Mouse (Mus musculus) left cerebral cortex, postnatal 14 days (tissue): ENCODE measurements around the gene Ctu2. TPM values are rescaled to one million over a fixed set of nuclear protein-coding genes. Genes with fewer than 3 reads are reported as not detected.

Experiments
- DNase-seq, 2 experiments: peaks; one replicate each; pipeline ENCODE4 v3.0.0; 2021 to 2022; ENCODE audit warnings: low spot score in 2 of 2, mixed read lengths in 1 of 2
- intact Hi-C: fragments of 180-260 bp; cut with DNase I; formaldehyde crosslinking; loops from one replicate; pipeline ENCODE4 v1.15.1; 2025
- total RNA-seq, 2 experiments: library from RNA; stranded (reverse); gene quantifications; 2 replicates each; pipeline ENCODE4 v1.2.3; 2021

The Ctu2 gene
- total RNA-seq, 2 experiments from 2014 or later: 23.9 to 30.9 TPM

- no peak for DNase-seq
- intact Hi-C loops: no loop called here
These were observed 5.3 kb upstream of the Ctu2 start for GRCm38 (mm10) chr8:122470691-122471090.

- DNase-seq: no peak
- intact Hi-C loops: no loop called here
These were observed 2.0 kb upstream of the Ctu2 start for GRCm38 (mm10) chr8:122473911-122474421.

GRCm38 (mm10) chr8:122474951-122475560, 887 bp upstream of the Ctu2 start:
- peak; percentile 32 to 46 for DNase-seq
- intact Hi-C loops: loop anchor here (5.0 kb wide), 1 partner anchor 98 kb away; the partner anchor contains the start of gene Zc3h18

- intact Hi-C loops: no loop called here
- DNase-seq: no peak
These were observed 6.5 kb downstream of the Ctu2 start for GRCm38 (mm10) chr8:122482448-122482847.

- intact Hi-C loops: no loop called here
- no peak for DNase-seq
These were observed 7.9 kb downstream of the Ctu2 start for GRCm38 (mm10) chr8:122483877-122484276.

- intact Hi-C loops: no loop called here
- DNase-seq: no peak
These were observed 8.9 kb downstream of the Ctu2 start for GRCm38 (mm10) chr8:122484831-122485230.

- no peak for DNase-seq
- intact Hi-C loops: no loop called here
These were observed 12.4 kb downstream of the Ctu2 start for GRCm38 (mm10) chr8:122488387-122488786.

GRCm38 (mm10) chr8:122497016-122497734, 21.2 kb downstream of the Ctu2 start:
- DNase-seq: no peak
- intact Hi-C loops: no loop called here

- intact Hi-C loops: no loop called here
These were observed 22.0 kb downstream of the Ctu2 start for GRCm38 (mm10) chr8:122497912-122498311.

GRCm38 (mm10) chr8:122500856-122501255, 24.9 kb downstream of the Ctu2 start:
- intact Hi-C loops: loop anchor here (1.0 to 5.0 kb wide), 3 partner anchors 50 to 331 kb away; partner anchors contain the start of genes Galns, Piezo1 and Trappc2l

More at GRCm38 (mm10) chr8:122497912-122498311, 22.0 kb downstream of the Ctu2 start:
- no peak for DNase-seq

GRCm38 (mm10) chr8:122511552-122511951, 35.6 kb downstream of the Ctu2 start:
- intact Hi-C loops: no loop called here
- no peak for DNase-seq

More at GRCm38 (mm10) chr8:122500856-122501255, 24.9 kb downstream of the Ctu2 start:
- DNase-seq: peak; percentile 66 to 82

GRCm38 (mm10) chr8:122512392-122512791, 36.4 kb downstream of the Ctu2 start:
- DNase-seq: no peak
- intact Hi-C loops: no loop called here

- DNase-seq: no peak
- intact Hi-C loops: no loop called here
These were observed 39.8 kb downstream of the Ctu2 start for GRCm38 (mm10) chr8:122515699-122516098.

- intact Hi-C loops: no loop called here
- no peak for DNase-seq
These were observed 41.7 kb downstream of the Ctu2 start for GRCm38 (mm10) chr8:122517541-122518190.

GRCm38 (mm10) chr8:122520611-122521010, 44.7 kb downstream of the Ctu2 start:
- no peak for DNase-seq
- intact Hi-C loops: no loop called here

- DNase-seq: no peak
- intact Hi-C loops: no loop called here
These were observed 47.1 kb downstream of the Ctu2 start for GRCm38 (mm10) chr8:122522796-122523651.

- DNase-seq: peak; percentile 56 to 70
- intact Hi-C loops: no loop called here
These were observed 47.9 kb downstream of the Ctu2 start for GRCm38 (mm10) chr8:122523652-122524360.

- no peak for DNase-seq
- intact Hi-C loops: no loop called here
These were observed 48.6 kb downstream of the Ctu2 start for GRCm38 (mm10) chr8:122524506-122524905.

GRCm38 (mm10) chr8:122525004-122525403, 49.1 kb downstream of the Ctu2 start:
- intact Hi-C loops: no loop called here
- DNase-seq: no peak
